Mouse (Mus musculus): ENCODE data around the gene Gm136.
"Not testable (repeated sequence)": the region's sequence is repeated elsewhere in the genome, so short reads cannot be mapped to it uniquely, and the experiment has no call there.

Gene Gm136

DNA sequence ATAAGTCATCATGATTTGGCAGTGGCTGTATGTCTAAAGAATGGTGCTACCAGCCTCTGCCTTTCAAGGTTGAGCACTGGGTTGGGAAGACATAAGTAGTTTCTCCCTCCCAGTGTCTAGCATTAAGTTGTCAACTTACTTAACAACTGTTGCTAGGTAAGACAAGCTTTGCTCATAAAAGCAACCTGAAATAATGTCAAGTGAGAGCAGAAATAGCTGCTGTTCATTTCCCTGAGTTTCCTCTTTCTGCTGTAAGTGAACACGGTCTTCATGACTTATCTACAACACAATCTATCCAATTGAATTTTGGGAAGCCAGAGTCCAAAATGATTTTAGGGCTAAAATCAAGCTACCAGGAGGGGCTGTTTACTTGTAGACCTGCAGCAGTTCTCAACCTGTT is at the start of gene Gm136:
Gene Gm136 (minus strand): TSS at position 101 of the 400 bp plus-strand sequence.
- no peak for DNase-seq

DNA sequence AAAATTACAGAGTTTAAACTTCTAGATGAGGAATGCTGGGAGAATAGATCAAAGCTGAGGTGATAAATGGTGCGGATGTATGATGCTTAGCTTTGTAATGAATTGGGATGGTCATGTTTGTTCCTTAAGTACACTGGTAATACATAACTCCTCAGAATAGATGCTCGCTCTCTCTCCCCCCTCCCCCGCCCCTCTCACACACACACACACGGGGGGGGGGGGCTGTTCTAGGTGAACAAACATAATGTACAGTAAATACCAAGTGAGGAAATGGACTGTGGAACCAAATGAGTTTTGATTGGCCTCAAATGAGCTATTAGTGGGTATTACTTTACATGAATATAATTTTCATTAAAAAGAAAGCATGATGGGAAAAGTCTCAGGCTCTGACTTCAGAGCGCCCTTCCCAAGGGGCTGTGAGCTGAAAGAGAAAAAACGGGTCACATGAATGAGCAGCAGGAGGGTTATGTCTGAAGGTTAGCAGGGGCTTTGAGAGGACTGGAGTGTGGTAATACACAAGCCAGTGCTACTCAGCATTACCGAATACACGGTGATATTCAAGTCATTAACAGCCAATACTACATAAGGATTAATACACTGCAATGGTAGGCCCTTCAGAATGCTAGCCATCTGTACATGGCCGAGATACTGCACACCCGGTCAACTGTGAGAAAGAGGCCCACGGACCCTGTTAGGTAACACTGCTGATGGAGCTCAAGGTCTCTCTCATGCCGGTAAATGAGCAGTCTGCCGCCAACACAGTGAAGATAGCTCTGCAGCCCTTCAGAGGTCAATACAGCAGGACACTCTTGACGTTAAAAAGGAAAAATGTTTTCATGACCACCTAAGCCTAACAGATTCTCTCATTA is 45.3 kb upstream of the Gm136 start:
- DNase-seq = no peak

DNA sequence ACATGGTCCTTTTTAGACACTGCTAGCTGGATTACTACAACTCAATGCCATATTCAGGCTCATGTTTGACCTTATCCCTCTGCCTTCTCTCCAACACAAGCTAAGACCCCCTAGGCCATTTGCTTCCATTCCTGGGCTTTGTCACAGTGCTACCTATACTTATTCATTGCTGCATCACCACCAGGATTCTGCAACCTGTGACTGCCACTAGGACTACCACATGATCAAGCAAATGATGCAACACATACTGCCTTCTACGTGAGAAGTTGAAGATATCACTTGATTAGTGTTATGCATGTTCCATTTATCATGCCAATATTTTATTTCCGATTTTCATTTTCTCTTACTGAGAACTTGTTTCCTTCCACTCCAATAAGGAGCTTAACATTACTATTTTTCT is 41.9 kb upstream of the Gm136 start:
- DNase-seq = no peak

DNA sequence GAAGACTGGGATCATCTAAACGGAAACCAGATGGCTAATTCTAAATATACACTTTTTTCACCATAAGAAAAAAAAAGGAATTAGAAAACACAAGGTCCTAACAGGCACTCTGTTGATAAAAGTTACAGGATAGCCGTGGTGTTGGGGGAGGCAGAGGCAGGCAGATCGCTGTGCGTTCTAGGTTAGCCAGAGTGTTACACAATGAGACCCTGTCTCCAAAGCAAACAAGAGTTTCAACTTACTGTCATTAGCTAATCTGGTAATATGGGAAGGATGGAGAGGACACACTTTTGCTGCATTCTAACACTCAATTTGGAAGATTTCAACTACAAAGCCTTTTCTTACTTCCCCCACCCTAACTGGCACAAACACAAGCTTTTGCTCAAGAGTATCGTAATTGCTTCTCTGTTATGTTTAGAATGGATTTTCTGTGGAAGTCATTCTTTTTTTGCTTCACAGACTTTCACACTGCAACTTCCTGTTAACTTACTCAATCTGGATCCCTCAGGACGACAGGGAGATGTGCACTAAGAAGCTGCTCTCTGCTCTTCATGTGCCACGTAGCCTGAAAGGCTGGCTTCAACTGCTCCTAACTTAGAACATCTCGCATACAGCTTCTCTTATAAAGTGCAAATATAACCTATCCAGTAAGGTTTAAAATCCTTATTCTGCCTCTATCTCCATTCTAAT is 41.4 kb upstream of the Gm136 start:
- no peak for DNase-seq

DNA sequence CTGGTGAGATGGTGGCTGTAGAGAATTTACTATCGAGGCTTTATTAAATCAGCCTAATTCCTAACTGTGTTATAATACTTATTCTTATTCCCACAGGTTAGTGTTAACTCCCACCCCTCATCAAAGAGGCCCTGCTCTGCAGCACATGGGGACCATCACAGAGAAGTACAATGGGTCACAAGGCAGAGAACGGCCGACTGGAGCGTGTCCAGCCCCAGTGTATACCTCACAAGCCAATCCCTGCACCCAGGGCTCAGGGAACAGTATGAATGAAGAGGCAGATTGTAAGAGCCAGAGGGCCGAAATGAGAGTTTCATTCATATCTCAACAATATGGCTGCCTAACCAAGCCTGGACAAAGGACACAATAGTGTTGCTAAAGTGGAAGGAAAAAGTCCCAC is 40.2 kb upstream of the Gm136 start:
- DNase-seq = no peak

DNA sequence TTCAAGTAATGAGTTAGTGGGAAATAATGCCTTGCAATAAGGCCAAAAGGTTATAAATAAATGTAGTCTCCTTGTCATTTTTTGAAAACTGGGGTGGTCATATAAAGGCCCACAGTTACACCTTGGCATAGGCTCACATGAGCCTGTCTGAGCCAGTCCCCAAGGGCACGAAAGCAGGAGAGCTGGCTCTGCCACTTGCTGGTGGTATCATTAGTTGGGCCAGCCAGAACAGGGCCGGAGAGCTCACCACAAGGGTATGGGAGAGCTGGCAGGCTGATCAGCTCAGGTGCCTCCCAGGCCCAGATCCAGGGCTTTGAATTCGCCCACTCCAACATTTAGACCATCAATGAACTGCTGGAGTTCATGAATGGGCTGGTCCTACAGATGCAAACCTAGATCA is 30.4 kb upstream of the Gm136 start:
- DNase-seq = no peak

DNA sequence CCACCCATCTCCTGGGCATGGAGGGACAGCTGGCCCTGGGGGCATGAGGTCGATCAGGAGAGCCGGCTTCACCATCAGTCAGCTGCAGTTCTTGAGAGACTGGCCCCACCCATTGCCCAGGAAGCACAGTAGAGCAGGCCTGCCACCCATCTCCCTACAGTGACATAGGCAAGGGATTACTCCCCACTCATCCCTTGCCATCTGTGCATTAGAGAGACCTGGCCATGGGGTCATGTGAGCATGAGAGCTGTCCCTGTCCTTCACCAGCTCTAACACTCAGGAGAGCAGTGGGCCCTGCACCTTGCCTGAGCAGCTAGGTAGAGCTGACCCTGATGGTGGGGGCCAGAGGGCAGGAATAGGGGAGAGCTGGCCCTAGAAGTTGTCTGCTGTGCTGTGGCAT is 29.6 kb upstream of the Gm136 start:
- no peak for DNase-seq

DNA sequence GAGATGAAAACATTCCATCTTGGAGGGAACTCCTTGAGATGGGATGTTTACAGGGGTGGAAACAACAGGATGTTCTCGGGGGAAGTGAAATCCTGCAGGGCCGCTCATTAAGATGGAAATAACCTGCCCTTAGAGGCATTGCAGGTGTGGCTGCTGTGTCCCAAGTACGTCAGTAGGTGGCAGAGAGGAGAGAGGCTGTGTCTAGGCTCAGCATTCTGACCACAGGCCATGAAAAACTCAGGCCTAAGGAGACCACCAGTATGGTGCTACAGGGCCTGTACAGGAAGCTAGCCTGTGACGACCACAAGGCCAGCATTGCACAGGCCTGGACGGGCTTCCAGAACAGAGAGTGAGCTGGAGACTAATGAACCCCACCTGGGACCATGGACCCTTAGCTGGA is 28.8 kb upstream of the Gm136 start:
- no peak for DNase-seq

DNA sequence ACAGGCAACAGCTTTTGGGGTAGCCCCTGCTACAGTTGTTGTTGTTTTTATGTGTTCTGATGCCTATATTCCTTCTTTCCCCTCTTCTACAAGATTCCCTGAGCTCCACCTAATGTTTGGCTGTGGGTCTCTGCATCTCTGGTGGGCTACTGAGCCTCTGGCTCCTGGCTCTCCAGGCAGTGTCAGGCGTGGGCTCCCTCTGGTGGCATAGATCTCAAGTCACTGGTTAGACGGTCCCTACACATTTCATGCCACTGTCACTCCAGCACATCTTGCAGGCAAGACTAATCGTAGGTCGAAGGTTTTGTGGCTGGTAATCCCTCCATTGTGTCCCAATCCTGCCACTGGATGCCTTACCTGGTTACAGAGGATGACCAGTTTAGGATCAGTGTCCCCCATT is 26.7 kb upstream of the Gm136 start:
- DNase-seq = peak; percentile 24 to 25

DNA sequence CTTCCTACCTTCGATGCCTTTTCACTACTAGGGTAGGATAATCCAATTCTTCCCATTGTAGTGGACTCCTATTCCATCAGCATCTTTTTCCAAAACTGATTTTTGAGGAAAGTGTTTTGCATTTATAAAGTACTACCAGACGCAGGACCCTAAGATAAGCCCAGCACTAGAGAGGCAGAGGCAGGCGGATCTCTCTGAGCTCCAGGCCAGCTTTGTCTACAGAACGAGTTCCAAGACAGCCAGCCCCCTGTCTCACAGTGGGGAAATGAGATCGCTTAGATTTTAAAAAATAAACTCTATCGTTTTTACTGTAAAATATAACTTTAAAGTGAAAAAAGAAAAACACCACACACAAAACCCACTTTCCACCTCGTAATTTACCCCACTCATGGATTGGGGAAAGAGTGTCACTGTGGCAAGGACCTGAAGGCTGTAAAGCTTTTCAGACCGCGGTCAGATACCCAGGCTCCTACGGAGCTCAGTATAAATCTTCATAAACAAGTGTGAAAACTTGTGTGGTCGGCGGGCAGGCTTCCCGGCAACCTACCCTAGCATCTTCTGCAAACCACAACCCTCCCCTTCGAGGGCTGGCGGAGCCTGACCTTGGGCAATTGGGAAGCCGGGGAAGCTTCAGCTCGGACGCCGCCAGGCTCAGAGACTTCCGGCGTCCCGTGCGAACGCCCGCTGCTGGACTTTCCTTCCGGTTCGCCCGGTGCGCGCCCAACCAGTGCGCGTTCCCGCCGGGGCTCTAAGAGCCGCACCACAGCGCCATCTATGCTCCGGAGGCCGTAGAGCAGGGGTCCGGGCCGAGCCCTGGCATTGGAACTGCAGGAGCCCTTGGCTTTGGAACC is 21.8 kb upstream of the Gm136 start, which contains the start of gene Smim8:
Gene Smim8 (minus strand): TSS at position 747 of the 851 bp plus-strand sequence.
- DNase-seq = peak; percentile 94

DNA sequence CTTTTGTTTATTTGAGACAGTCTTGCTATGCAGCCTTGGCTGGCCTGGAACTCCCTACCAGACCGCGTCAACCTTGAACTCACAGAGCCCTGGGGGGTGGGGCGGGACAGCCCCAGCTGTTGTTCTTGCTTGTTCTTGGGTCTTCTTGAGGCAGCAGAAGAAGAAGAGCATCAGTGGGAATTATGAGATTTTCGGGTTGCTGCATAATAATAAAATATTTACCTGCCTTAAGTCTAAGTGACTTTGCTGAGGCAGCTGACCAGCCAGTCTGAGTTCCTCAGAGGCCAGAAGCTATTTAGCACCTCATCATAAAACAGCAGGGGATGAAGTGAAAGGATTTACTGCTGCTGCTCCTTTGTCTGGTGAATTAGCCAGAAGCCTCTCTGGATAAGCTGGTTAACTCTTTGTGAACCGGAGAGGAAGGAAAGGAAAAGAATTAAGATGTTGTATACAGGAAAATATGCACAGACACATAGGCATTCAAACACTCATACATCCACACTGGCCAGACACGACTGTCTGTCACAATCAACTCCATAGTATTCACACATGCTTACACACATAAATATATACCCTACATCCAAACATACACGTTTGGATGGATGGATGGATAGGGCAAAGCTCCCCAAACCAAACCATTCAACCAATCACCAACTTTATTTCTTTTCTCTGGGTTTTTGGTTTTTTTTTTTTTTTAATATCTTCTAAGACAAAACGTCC is 15.7 kb upstream of the Gm136 start:
- DNase-seq = peak in 1 of 2 experiments; percentile 59

DNA sequence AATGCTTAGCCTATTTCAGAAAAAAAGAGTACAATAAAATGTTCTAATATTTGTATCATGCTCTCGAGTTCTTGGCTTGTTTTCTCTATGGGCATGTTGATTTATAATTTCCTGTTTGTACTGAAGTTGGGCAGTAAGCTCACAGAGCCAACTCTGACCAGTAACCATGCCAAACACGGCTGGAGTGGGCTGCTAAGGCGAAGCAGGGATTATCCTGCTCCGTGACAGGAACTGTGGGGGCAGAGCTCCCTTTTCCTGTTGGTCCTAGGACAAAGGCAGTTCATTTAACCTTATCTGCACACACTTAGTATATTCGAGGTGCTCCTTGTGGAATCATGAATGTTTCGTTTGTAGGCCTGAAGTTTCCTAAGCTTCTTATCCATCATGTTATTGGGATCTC is 6.8 kb downstream of the Gm136 start:
- peak; percentile 36 to 67 for DNase-seq

DNA sequence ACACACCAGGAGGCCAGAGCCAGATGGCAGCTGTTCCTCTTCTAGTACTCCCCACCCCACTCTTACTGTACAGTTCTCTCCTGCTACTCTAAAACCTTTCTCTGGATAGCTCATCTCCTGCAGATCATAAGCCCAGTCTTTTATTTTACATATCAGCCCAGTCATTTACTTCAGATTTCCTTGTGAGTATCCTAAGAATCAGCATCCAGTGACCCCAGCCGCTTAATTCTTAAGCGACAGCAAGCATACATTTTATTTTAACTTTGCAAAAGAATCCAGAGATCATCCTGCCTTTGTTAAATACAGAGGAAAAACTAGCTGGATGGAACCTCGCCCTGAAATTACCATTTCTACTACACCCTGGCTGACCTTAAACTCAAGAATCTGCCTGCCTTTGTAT is 21.6 kb downstream of the Gm136 start:
- DNase-seq = no peak

DNA sequence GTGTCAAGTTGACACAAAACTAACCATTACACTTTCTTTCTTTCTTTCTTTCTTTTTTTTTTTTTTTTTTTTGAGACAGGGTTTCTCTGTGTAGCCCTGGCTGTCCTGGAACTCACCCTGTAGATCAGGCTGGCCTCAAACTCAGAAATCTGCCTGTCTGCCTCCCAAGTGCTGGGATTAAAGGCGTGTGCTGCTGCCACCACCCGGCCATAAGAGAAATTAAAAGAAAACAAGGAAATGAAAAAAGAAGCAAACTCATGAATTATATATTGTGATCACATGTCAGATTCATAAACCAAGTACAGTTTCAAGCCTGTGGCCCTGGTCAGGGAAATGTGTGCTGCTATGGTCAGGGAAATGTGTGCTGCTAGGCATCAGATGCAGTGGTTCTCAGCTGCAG is 22.6 kb downstream of the Gm136 start:
- not testable (repeated sequence) for DNase-seq

DNA sequence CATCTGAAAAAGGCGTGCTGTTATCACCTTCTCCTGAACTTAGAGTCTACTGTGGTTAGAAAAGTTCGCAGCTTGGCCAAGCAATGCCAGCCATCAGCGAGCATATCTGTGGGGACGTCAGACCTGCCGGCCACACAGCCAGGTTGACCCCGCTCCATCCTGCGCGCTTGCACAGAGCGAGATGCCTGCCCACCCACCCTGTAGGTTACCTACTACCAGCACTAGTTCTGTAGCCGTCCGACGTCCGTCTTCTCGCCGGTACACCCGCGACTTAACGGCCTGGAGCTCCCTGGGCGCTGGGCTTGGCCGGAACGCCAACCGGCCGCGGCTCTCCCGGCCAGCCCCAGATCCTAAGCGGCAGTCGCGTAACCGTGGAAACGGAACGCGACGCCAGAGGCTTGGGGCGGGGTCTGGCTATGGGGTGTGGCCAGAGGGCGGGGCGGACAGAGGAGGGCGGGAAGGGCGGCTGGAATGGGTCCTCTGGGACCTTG is 26.2 kb downstream of the Gm136 start, which contains the start of gene Cfap206:
Gene Cfap206 (minus strand): TSS at position 356 of the 491 bp plus-strand sequence.
- DNase-seq = peak; percentile 76 to 78

DNA sequence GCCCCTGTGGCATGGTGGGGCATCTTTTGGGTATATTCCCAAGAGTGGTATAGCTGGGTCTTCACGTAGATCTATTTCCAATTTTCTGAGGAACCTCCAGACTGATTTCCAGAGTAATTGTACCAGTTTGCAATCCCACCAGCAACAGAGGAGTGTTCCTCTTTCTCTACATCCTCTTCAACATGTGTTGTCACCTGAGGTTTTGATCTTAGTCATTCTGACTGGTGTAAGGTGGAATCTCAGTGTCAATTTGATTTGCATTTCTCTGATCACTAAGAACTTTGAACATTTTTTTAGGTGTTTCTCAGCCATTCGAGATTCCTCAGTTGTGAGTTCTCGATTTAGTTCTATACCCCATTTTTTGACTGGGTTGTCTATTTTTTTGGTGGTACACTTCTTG is 30.4 kb downstream of the Gm136 start:
- DNase-seq = not testable (repeated sequence)

DNA sequence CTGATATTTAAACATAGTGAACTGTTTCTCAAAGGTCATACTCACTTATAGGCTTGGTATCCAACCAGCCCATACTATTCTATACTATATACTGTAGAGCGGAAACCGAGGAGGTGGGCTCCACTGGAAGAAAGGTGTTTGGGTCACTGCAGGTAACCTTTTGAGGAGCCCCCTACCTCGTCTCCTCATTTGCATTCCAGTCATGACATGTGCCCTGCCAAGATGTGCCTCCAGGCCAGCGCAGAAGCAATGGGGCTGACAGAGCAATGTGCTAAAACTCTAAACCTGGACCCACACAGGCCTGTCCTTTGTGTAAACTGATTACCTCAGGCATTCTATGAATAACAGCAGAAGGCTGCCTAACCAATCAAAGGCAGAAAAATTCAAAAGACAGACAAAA is 31.8 kb downstream of the Gm136 start:
- DNase-seq = no peak

DNA sequence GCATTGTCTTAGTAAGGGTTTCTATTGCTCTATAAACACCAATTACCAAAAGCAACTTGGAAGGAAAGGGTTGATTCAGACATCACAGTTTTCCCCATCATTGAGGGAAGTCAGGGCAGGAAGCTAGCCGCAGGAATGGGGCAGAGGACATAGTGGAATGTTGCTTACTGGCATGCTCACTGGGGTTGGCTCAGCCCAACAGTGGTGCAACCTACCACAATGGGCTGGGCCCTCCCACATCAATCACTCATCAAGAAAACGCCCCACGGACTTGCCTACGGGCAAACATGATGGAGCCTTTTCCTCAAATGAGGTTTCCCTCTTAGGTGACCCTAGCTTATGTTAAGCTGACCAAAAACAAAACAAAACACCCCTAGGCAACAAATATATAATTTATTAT is 32.9 kb downstream of the Gm136 start:
- no peak for DNase-seq

DNA sequence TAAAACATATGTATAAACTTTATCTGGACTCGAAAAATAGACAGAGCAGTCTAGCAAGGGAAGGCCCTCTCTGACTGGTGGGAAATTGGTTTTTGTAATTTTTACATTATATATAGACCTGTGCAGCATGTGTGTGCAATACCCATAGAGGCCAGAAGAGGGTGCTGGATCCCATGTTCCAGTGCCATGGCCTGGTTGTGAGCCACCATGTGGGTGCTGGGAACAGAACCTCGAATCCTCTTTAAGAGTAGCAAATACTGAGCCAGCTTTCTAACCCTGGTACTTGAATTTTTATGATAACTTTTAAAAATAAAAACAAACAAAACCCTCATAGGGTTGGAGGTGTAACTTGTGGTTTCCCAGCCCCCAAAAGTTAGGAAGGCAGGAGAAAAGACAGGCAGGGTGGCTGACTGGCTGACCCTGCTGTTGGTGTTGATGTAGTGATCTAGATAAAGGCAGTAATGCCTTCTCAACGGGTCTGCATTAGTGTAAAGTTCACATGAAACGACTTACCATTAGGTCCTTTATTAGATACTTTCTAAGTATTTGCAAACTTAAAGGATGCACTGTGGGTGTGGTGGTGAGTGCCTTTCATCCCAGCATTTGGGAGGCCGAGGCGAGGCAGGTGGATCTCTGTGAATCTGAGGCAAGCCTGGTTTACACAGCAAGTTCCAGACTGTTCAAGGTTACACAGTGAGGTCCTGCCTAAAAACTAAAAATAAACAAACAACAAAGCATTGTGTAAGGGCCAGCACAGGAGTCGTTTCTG is 35.8 kb downstream of the Gm136 start:
- DNase-seq = no peak

DNA sequence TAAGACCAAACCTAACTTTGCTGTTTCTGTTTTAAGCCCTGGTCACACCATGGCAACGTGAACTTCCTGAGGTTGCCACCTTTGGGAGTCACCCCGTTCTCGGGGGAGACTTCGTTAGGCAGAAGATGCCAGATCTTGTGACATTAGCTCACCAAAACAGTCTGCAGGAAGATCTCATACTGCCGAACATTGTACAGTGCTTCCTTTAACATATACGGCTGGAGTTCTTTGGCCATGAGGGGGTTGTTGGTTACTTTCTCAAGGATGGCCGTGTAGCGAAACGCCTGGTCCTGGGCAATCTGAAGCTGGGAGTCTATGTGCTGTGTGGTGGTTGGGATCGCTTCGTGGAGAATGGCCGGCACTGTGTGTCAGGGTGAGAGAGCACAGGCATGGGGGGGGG is 36.6 kb downstream of the Gm136 start:
- DNase-seq = no peak

DNA sequence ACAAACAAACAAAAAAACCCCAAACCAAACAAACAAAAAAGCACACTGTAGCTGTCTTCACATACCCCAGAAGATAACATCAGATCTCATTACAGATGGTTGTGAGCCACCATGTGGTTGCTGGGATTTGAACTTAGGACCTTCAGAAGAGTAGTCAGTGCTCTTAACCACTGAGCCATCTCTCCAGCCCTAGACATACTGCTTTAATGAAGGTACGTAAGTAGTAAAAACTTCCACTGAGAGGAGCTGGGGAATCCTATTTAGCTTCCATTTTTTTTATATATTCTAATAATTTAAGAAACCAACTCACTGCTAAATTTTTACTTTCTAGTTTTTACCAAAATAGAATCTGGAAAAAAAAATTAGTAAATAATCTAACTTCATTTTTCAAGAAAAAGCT is 41.0 kb downstream of the Gm136 start:
- no peak for DNase-seq

DNA sequence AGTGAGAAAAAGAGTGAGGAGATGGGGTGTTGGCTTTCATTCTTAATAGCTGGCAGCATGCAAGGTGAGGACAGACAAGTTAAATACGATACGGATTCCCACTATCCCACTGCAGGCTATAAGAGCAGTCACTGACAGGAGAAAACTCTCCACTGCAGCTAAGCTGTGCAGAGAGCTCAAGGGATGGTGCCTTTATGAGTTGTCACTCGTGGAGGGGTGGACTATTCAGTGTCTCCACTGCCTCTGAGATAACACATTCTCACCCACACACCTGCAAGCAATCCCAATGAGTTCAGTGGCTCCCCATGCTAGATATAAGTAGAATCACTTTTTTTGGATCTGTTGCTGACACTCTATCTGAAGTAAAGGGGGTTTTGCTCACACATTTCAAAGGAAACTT is 47.9 kb downstream of the Gm136 start:
- no peak for DNase-seq

Measured in lung, postnatal 4 days (tissue).